Mouse (Mus musculus) regulatory T cell (primary cell): ENCODE results near the gene Plvap.

Experiments
- in situ Hi-C: fragments of 300-600 bp; cut with MboI, MseI; formaldehyde crosslinking; loops from one replicate; pipeline ENCODE4 v1.15.1; 2025; ENCODE audit warnings: high pct_unique_total_duplicates

Gene Plvap

GRCm38 (mm10) chr8:71468916-71469315 lies 42.6 kb downstream of the Plvap start, which contains the start of gene Dda1:
Gene Dda1, plus strand, starts transcription at chr8:71469199.
- in situ Hi-C loops: loop anchor here (5.0 kb wide), 1 partner anchor 62 kb away; the partner anchor contains the start of gene Ankle1

- in situ Hi-C loops: loop anchor here (5.0 kb wide), 1 partner anchor 61 kb away; the partner anchor contains the start of gene Ankle1
Observed at GRCm38 (mm10) chr8:71468001-71468400, 43.6 kb downstream of the Plvap start.

- in situ Hi-C loops: loop anchor here (5.0 kb wide), 1 partner anchor 60 kb away; the partner anchor contains the start of gene Ankle1
Observed at GRCm38 (mm10) chr8:71467201-71467600, 44.4 kb downstream of the Plvap start.

GRCm38 (mm10) chr8:71466198-71466597 lies 45.4 kb downstream of the Plvap start:
- in situ Hi-C loops: loop anchor here (5.0 kb wide), 1 partner anchor 59 kb away; the partner anchor contains the start of gene Ankle1

- in situ Hi-C loops: loop anchor here (5.0 kb wide), 1 partner anchor 58 kb away; the partner anchor contains the start of gene Ankle1
Observed at GRCm38 (mm10) chr8:71465733-71466132, 45.8 kb downstream of the Plvap start.

- in situ Hi-C loops: loop anchor here (5.0 kb wide), 1 partner anchor 58 kb away; the partner anchor contains the start of gene Ankle1
Observed at GRCm38 (mm10) chr8:71464513-71465500, 46.7 kb downstream of the Plvap start, which contains the start of gene Mrpl34. Gene Mrpl34, plus strand, starts transcription at chr8:71464959.

GRCm38 (mm10) chr8:71463188-71464033 lies 48.1 kb downstream of the Plvap start, which contains the start of gene Abhd8:
Gene Abhd8, minus strand, starts transcription at chr8:71463655.
- in situ Hi-C loops: no loop called here

- in situ Hi-C loops: no loop called here
Observed at GRCm38 (mm10) chr8:71462786-71463185, 48.8 kb downstream of the Plvap start.

GRCm38 (mm10) chr8:71462191-71462590 lies 49.4 kb downstream of the Plvap start:
- in situ Hi-C loops: no loop called here

- in situ Hi-C loops: no loop called here
Observed at GRCm38 (mm10) chr8:71461152-71461840, 50.3 kb downstream of the Plvap start.

- in situ Hi-C loops: no loop called here
Observed at GRCm38 (mm10) chr8:71460716-71461115, 50.8 kb downstream of the Plvap start.

GRCm38 (mm10) chr8:71457659-71458270 lies 53.8 kb downstream of the Plvap start:
- in situ Hi-C loops: loop anchor here (5.0 kb wide), 1 partner anchor 85 kb away; the partner anchor contains the start of gene Ocel1

GRCm38 (mm10) chr8:71456906-71457305 lies 54.6 kb downstream of the Plvap start:
- in situ Hi-C loops: loop anchor here (5.0 kb wide), 1 partner anchor 85 kb away; the partner anchor contains the start of gene Ocel1

- in situ Hi-C loops: loop anchor here (5.0 kb wide), 1 partner anchor 82 kb away; the partner anchor contains the start of gene Ocel1
Observed at GRCm38 (mm10) chr8:71454668-71455067, 56.9 kb downstream of the Plvap start.

- in situ Hi-C loops: no loop called here
Observed at GRCm38 (mm10) chr8:71452669-71453068, 58.9 kb downstream of the Plvap start.

- in situ Hi-C loops: no loop called here
Observed at GRCm38 (mm10) chr8:71451777-71452176, 59.8 kb downstream of the Plvap start.

- in situ Hi-C loops: no loop called here
Observed at GRCm38 (mm10) chr8:71451337-71451736, 60.2 kb downstream of the Plvap start.
